Mouse (Mus musculus) forebrain, embryonic 11.5 days (tissue): ENCODE results near the gene Prn. TPM values are rescaled to one million over a fixed set of nuclear protein-coding genes. Genes with fewer than 3 reads are reported as not detected.

Experiments used
- ATAC-seq: fragments of 200-750 bp; cut with Nextera tagmentation; replicated peaks from 2 replicates; pipeline ENCODE4 v1.8.0; 2017; ENCODE audit warnings: moderate TSS enrichment; ENCODE audit not compliant: low FRiP score
- DNase-seq: peaks from one replicate; pipeline ENCODE4 v3.0.0-alpha.2; 2017; ENCODE audit warnings: low spot score
- H3K27ac ChIP-seq: fragments of 300-500 bp; sonication (generic); 2 replicates; pipeline ENCODE4 v1.5.1; 2014; ENCODE audit warnings: low read depth, low read length
- H3K27me3 ChIP-seq: fragments of 300-500 bp; sonication (generic); 2 replicates; pipeline ENCODE4 v1.6.1; 2014; ENCODE audit warnings: mild to moderate bottlenecking, low read length, mixed read lengths; ENCODE audit not compliant: control insufficient read depth, insufficient read depth
- H3K36me3 ChIP-seq: fragments of 300-500 bp; sonication (generic); 2 replicates; pipeline ENCODE4 v1.6.1; 2014; ENCODE audit warnings: mild to moderate bottlenecking, low read length, moderate library complexity, mixed read lengths; ENCODE audit not compliant: control insufficient read depth, insufficient read depth
- H3K4me1 ChIP-seq: fragments of 300-500 bp; sonication (generic); replicated peaks from 2 replicates; pipeline ENCODE4 v1.6.1; 2014; ENCODE audit warnings: low read length, mixed read lengths; ENCODE audit not compliant: control insufficient read depth, insufficient read depth
- H3K4me2 ChIP-seq: fragments of 300-500 bp; sonication (generic); 2 replicates; pipeline ENCODE4 v1.6.1; 2014; ENCODE audit warnings: low read depth, mild to moderate bottlenecking, low read length, moderate library complexity, mixed read lengths; ENCODE audit not compliant: severe bottlenecking
- H3K4me3 ChIP-seq: fragments of 300-500 bp; sonication (generic); 2 replicates; pipeline ENCODE4 v1.5.1; 2014; ENCODE audit warnings: low read depth, low read length
- H3K9ac ChIP-seq: fragments of 300-500 bp; sonication (generic); 2 replicates; pipeline ENCODE4 v1.6.1; 2014; ENCODE audit warnings: low read length
- H3K9me3 ChIP-seq: fragments of 300-500 bp; sonication (generic); 2 replicates; pipeline ENCODE4 v1.6.1; 2016; ENCODE audit warnings: low read length, mixed read lengths; ENCODE audit not compliant: control insufficient read depth
- WGBS: fragments of 180-500 bp; shearing (Covaris S2); extraction: QIAGEN DNeasy Blood & Tissue Kit; methylation state at CpG from one replicate; pipeline ENCODE4 v1.1.7; 2014; 5-methylcytosine and 5-hydroxymethylcytosine counted together
- polyA plus RNA-seq: library from polyadenylated mRNA; unstranded; fragments of >200 nt; fragmentation: Nextera tagmentation; extraction: Ambion mirVana; gene quantifications from 2 replicates; pipeline ENCODE4 v1.2.1, GENCODE M21; 2014

Gene Prn
- polyA plus RNA-seq, 1 experiment from 2014 or later: not detected

- WGBS: 90% methylated on average over 13 of the region's 13 CpGs
- H3K27ac ChIP-seq: no peak overlapping the region
- H3K27me3 ChIP-seq: no peaks in the 10 kb centered on the region
- H3K9me3 ChIP-seq: no peaks in the 10 kb centered on the region
- H3K4me2 ChIP-seq: no peak overlapping the region
- DNase-seq (no peak), ATAC-seq (no peak)
- H3K4me1 ChIP-seq: no peaks in the 10 kb centered on the region
- no peak overlapping the region for H3K4me3 ChIP-seq
- no peak overlapping the region for H3K9ac ChIP-seq
- no peaks in the 10 kb centered on the region; the same call in 1 of the 2 replicates for H3K36me3 ChIP-seq
Measured at GRCm38 (mm10) chr2:132001696-132002334, 92.1 kb downstream of the Prn start.

- 87% methylated on average over 5 of the region's 5 CpGs for WGBS
- Histone ChIP-seq H3K36me3 (no peaks in the 10 kb centered on the region; the same call in 1 of the 2 replicates), H3K27me3 (no peaks in the 10 kb centered on the region), H3K4me2 (no peak overlapping the region), H3K4me3 (no peak overlapping the region), H3K9ac (no peak overlapping the region), H3K4me1 (no peaks in the 10 kb centered on the region), H3K27ac (no peak overlapping the region), H3K9me3 (no peaks in the 10 kb centered on the region)
- ATAC-seq (no peak), DNase-seq (no peak)
Measured at GRCm38 (mm10) chr2:132003916-132004315, 94.2 kb downstream of the Prn start.

GRCm38 (mm10) chr2:132004495-132005136 is 94.9 kb downstream of the Prn start:
- no peaks in the 10 kb centered on the region for H3K9me3 ChIP-seq
- H3K27me3 ChIP-seq: no peaks in the 10 kb centered on the region
- DNase-seq (no peak), ATAC-seq (no peak)
- no peaks in the 10 kb centered on the region; the same call in 1 of the 2 replicates for H3K36me3 ChIP-seq
- no peak overlapping the region for H3K9ac ChIP-seq
- no peaks in the 10 kb centered on the region for H3K4me1 ChIP-seq
- no peak overlapping the region for H3K4me3 ChIP-seq
- WGBS: 82% methylated on average over 9 of the region's 9 CpGs
- no peak overlapping the region for H3K27ac ChIP-seq
- H3K4me2 ChIP-seq: no peak overlapping the region

- DNase-seq (no peak), ATAC-seq (no peak)
- Histone ChIP-seq H3K27ac (no peak overlapping the region), H3K36me3 (no peaks in the 10 kb centered on the region; the same call in 1 of the 2 replicates), H3K9me3 (no peaks in the 10 kb centered on the region), H3K4me2 (no peak overlapping the region), H3K9ac (no peak overlapping the region), H3K4me3 (no peak overlapping the region), H3K27me3 (no peaks in the 10 kb centered on the region), H3K4me1 (no peaks in the 10 kb centered on the region)
- 88% methylated on average over 4 of the region's 4 CpGs for WGBS
Measured at GRCm38 (mm10) chr2:132005445-132005844, 95.7 kb downstream of the Prn start.

Other genes with a start within 250 kb of the Prn start
- gene Erv3, start 50.2 kb upstream of the Prn start, polyA plus RNA-seq: not detected in 2 replicates
- gene Prnp, start within 50 bp of the Prn start, polyA plus RNA-seq: 25.4 and 31.2 TPM in 2 replicates
- 4.5 and 5.0 TPM in 2 replicates for gene Prnd, start 40.9 kb downstream of the Prn start, polyA plus RNA-seq
- gene Rassf2, start 120.3 kb downstream of the Prn start, polyA plus RNA-seq: 35.3 and 36.3 TPM in 2 replicates
- 13.5 and 14.2 TPM in 2 replicates for gene Slc23a2, start 235.2 kb downstream of the Prn start, polyA plus RNA-seq